Mouse (Mus musculus) kidney, adult 9 months (tissue): ENCODE measurements around the gene Kdm2b.

Experiments
- DNase-seq: peaks from one replicate; pipeline ENCODE4 v3.0.0; 2022

The Kdm2b gene

GRCm38 (mm10) chr5:122971438-122971837 lies 18.2 kb downstream of the Kdm2b start:
- DNase-seq, result no peak

- no peak for DNase-seq
Observed at GRCm38 (mm10) chr5:122970056-122970455, 19.6 kb downstream of the Kdm2b start.

- peak; percentile 88 for DNase-seq
Observed at GRCm38 (mm10) chr5:122968322-122968721, 21.3 kb downstream of the Kdm2b start.

GRCm38 (mm10) chr5:122965427-122965826 lies 24.2 kb downstream of the Kdm2b start:
- DNase-seq, result peak; percentile 79

- peak; percentile 51 for DNase-seq
Observed at GRCm38 (mm10) chr5:122964853-122965252, 24.8 kb downstream of the Kdm2b start.

- peak; percentile 35 for DNase-seq
Observed at GRCm38 (mm10) chr5:122961905-122962304, 27.7 kb downstream of the Kdm2b start.

- no peak for DNase-seq
Observed at GRCm38 (mm10) chr5:122959391-122959790, 30.2 kb downstream of the Kdm2b start.

GRCm38 (mm10) chr5:122956059-122956458 lies 33.6 kb downstream of the Kdm2b start:
- no peak for DNase-seq

- peak; percentile 34 for DNase-seq
Observed at GRCm38 (mm10) chr5:122951913-122952641, 37.5 kb downstream of the Kdm2b start.

- peak; percentile 85 for DNase-seq
Observed at GRCm38 (mm10) chr5:122951056-122951912, 38.3 kb downstream of the Kdm2b start.

GRCm38 (mm10) chr5:122950329-122950953 lies 39.2 kb downstream of the Kdm2b start:
- peak; percentile 53 for DNase-seq

GRCm38 (mm10) chr5:122949101-122949500 lies 40.5 kb downstream of the Kdm2b start:
- no peak for DNase-seq

- DNase-seq, result peak; percentile 41
Observed at GRCm38 (mm10) chr5:122947534-122947933, 42.1 kb downstream of the Kdm2b start.

GRCm38 (mm10) chr5:122938676-122939075 lies 50.9 kb downstream of the Kdm2b start:
- DNase-seq, result peak; percentile 85

- no peak for DNase-seq
Observed at GRCm38 (mm10) chr5:122937958-122938540, 51.6 kb downstream of the Kdm2b start.

- DNase-seq, result no peak
Observed at GRCm38 (mm10) chr5:122937031-122937430, 52.6 kb downstream of the Kdm2b start.

- no peak for DNase-seq
Observed at GRCm38 (mm10) chr5:122935810-122936209, 53.8 kb downstream of the Kdm2b start.

GRCm38 (mm10) chr5:122930991-122931390 lies 58.6 kb downstream of the Kdm2b start:
- DNase-seq, result peak; percentile 23

GRCm38 (mm10) chr5:122928293-122928692 lies 61.3 kb downstream of the Kdm2b start:
- DNase-seq, result no peak

GRCm38 (mm10) chr5:122927703-122928102 lies 61.9 kb downstream of the Kdm2b start:
- DNase-seq, result no peak

GRCm38 (mm10) chr5:122927092-122927491 lies 62.5 kb downstream of the Kdm2b start:
- DNase-seq, result no peak

- DNase-seq, result no peak
Observed at GRCm38 (mm10) chr5:122926341-122926740, 63.3 kb downstream of the Kdm2b start.

- peak; percentile 75 for DNase-seq
Observed at GRCm38 (mm10) chr5:122925534-122925958, 64.1 kb downstream of the Kdm2b start.
